Mouse (Mus musculus) left cerebral cortex, postnatal 4 days (tissue): Measurements from ENCODE around the gene Prkcq. TPM values are rescaled to one million over a fixed set of nuclear protein-coding genes. Genes with fewer than 3 reads are reported as not detected.

ENCODE experiments used
- DNase-seq: peaks from one replicate; pipeline ENCODE4 v3.0.0-alpha.2; 2022
- intact Hi-C: fragments of 180-260 bp; cut with DNase I; formaldehyde crosslinking; loops from one replicate; pipeline ENCODE4 v1.15.1; 2025
- total RNA-seq, 2 experiments: library from RNA; stranded (reverse); gene quantifications; 2 replicates each; pipeline ENCODE4 v1.2.3; 2021

Prkcq gene
- total RNA-seq, 2 experiments from 2014 or later, result 6.6 to 7.0 TPM

- intact Hi-C loops, result no loop called here
- no peak for DNase-seq
Measured at GRCm38 (mm10) chr2:11216421-11216820, 44.5 kb downstream of the Prkcq start.

DNA sequence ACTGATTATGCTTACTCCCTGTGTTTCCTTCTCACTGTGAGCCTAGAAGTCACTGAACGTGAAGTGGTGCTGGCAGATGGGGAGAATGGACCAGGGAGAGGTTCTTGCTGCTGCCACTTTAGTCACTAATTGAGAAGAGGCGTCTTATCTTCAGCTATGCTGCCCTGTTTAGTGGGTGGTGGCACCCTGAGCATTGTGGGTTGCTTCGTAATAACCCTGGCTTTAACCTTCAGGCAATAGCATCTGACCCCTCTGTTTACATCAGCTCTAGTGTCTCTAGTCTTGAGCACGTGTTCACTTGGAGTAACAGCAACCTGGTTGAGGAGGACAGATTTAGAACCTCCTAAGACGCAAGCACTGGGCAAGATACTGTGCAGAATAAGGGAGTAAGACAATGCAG lies 44.9 kb downstream of the Prkcq start:
- no peak for DNase-seq
- intact Hi-C loops, result no loop called here

GRCm38 (mm10) chr2:11218122-11218521 lies 46.2 kb downstream of the Prkcq start:
- no peak for DNase-seq
- intact Hi-C loops, result no loop called here

DNA sequence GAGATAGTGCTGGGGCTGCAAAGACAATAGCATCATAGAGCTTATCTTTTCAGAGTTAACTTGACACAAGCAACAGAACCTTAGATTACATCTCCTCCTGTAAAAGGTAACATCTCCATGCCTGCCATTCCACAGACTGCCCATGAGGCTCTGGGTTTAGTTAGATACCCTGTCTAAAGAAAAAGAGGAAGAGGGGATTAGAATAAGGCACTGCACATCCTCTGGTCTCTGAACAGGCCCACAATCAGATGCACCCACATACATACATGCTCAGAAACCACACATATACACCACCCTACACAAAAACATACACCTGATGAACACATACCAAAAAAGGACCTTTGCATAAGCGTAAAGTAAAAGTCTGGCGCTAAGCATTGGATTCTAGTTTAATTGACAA lies 47.4 kb downstream of the Prkcq start:
- no peak for DNase-seq
- intact Hi-C loops, result no loop called here

DNA sequence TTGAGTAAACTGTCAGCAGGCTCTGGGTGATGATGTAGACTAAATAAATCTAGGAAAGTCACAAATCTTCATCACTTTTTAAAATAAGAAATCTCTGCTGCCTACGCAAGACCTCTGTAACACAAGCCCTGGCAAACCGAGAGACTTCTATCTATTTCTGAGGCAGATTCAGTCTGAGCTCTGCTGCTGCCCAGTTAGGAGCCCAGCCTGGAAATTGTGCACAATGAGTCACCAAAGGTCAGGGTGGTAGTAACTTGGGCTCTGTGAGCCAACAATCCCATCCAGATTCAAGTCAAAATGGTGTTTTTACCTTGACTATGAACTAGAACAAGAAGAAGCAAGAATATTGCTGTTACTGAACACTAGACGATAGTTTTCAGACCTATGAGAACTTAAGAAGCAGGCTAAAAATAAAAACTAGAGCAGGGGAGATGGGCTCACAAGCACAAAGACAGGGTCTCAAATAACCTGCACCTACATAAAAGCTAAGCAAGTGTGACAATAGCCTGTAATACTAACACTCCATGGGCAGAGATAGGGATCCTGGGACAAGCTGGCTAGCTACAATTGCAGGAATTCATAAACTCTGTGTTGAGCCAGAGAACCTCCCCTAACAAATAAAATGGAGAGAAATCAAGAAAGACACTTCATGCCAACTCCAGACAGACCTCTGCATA lies 53.0 kb downstream of the Prkcq start:
- DNase-seq, result no peak
- intact Hi-C loops, result no loop called here

GRCm38 (mm10) chr2:11225485-11225876 lies 53.6 kb downstream of the Prkcq start:
- no peak for DNase-seq
- intact Hi-C loops, result no loop called here

DNA sequence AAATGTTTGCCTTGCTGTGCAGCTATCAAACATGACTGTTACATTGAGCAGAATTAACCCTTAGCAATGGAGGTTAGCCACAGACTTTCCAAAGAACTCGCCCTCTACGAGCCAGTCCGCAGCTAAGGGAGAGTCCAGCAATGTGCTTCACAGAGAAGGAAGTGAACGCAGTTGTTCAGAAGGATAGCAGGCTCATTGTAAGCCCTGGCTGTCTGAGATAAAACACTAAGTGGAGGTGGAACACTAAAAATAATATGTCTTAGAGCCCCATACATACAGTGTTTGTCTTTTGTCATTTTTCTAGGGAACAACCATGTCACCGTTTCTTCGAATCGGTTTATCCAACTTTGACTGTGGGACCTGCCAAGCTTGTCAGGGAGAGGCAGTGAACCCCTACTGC lies 54.6 kb downstream of the Prkcq start:
- DNase-seq, result no peak
- intact Hi-C loops, result no loop called here

DNA sequence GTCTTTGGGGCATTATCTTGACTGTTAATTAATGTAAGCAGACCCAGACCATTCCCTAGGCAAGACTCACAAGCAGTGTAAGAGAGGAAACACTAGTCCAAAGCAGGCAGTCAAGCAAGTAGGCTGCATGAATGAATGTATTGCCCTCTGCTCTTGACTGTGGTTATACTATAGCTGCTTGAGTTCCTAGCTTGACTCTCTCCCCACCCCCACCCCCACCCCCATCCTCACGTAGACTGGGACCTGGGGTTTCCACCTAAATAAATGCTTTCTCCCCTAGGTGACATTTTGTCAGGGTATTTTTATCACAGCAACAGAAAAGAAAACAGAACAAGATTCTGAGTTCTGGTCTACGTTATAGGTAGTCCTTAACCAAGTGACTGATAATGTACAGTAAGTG lies 57.2 kb downstream of the Prkcq start:
- no peak for DNase-seq
- intact Hi-C loops, result no loop called here

DNA sequence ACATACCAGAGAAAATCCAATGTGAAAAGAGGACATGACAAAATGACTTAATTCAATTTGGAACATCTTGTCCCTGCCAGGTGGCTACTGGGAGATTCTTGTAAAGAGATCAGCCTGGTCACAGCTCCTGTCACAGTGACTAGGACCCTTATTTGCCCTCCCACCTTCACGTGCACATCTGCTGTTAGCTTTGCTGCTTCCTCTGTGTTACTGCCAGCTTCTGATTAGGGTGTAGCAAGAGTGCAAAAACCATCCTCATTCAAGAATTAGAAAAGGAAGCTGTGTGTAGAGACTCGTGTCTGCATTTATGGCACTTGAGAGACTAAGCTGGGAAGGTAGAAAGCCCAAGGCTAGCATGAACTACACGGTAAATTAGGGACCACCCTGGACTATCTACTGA lies 59.2 kb downstream of the Prkcq start:
- intact Hi-C loops, result no loop called here
- DNase-seq, result no peak

DNA sequence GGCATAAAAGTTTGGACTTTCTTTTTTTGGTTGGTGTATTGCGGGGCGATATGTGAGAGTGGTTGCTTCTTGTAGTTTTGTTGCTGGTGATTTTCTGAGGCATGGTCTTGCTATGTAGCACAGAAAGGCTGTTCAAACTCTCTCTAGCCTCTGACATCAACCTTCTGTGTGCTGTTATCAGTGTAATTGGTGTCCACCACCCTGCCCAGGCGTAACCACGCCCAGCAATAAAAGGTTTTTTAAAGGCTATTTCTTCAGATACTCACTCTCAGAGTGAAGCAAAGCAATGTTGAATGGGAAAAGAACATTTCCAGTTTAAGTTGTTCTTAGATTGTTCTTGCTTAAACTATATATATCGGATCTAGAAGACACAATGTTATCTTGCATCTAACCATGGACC lies 60.1 kb downstream of the Prkcq start:
- intact Hi-C loops, result no loop called here
- DNase-seq, result no peak

- intact Hi-C loops, result no loop called here
- no peak for DNase-seq
Measured at GRCm38 (mm10) chr2:11238254-11238653, 66.3 kb downstream of the Prkcq start.

DNA sequence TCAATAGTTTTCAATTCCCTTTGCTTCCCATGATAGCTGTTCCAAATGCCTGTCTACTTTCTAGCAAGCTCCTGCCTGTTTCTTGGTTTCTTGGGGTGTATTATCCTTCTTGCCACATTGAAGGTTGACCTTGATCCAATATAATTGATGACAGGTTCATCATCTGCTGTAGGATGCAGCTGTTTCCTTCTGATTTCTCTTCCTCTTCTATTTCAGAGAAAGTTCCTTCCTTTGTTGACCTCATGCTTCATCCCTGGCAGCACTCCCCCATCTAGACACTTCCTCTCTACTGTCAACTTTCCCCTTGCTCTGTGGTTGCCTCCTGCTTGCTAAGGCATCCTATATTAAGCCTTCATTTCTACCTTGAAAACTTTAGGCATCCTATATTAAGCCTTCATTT lies 67.6 kb downstream of the Prkcq start:
- intact Hi-C loops, result no loop called here
- DNase-seq, result no peak

- DNase-seq, result no peak
- intact Hi-C loops, result no loop called here
Measured at GRCm38 (mm10) chr2:11245926-11246325, 74.0 kb downstream of the Prkcq start.

- intact Hi-C loops, result no loop called here
Measured at GRCm38 (mm10) chr2:11253945-11254344, 82.0 kb downstream of the Prkcq start.

GRCm38 (mm10) chr2:11254446-11254845 lies 82.5 kb downstream of the Prkcq start:
- intact Hi-C loops, result no loop called here
- DNase-seq, result no peak

More at GRCm38 (mm10) chr2:11253945-11254344, 82.0 kb downstream of the Prkcq start:
- peak; percentile 20 for DNase-seq

DNA sequence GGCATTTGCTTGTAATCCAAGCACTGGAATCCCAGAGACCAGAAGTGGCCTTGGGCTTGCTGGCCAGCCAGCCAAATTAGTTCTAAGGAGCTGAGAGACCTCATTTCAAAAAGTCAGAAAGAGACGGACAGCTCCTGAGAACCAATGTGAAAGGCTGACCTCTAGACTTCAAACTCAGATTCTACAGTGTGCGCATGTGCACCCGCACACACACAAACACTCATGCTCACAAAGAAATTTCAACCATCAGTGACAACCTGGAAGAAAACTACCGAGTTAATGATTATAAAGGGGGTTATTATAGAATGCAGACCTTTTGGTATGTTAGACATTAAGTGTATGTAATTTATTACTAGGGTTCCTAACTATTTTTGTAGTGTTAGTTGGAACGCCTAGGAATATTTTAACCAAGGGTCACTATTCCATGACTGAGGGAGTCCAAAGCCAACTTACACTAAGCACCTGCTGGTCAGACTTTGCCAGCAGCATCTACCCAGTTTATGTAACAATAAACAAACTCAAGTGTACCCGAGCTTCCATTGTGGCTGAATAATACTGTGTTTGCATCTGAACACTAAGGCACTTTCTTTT lies 85.4 kb downstream of the Prkcq start:
- intact Hi-C loops, result no loop called here
- DNase-seq, result no peak

DNA sequence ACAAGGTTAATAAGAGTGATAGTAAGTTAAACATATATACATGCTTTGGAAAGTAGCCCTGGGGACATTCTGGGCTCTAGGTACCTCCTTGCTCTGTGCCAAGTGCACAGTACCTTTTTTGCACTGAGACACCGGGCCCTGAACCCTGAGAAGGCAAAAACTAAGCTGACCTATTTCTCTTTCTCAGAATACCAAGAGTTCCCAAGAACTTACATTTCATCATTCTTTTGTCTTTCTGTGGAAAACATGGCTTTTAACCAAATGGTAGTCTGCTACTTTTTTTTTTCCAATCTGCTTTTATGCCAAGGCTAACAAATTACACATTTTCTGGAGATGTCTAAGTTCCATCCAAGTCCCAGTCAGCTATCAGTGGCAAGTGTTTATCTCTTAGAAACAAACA lies 86.3 kb downstream of the Prkcq start:
- no peak for DNase-seq
- intact Hi-C loops, result no loop called here

GRCm38 (mm10) chr2:11259361-11259760 lies 87.5 kb downstream of the Prkcq start:
- intact Hi-C loops, result no loop called here
- DNase-seq, result no peak

DNA sequence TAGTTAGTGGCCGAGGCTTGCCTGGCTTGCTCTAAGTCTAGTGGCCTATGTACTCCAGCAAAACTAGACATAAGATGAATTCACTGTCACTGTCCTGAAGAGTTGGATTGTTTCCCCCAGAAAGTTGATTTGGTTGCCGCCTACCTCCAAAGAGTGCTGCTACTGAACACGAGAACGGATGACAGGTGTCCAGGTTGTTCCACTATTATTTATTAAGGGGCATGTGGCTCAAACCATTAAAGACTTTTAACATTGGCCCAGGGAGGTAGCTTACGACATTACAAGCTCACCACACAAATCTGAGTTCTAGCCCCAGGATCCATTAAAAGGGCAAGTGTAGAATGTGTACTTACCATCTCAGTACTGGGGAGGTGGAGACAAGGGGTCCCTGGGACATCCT lies 92.9 kb downstream of the Prkcq start:
- DNase-seq, result no peak
- intact Hi-C loops, result no loop called here

DNA sequence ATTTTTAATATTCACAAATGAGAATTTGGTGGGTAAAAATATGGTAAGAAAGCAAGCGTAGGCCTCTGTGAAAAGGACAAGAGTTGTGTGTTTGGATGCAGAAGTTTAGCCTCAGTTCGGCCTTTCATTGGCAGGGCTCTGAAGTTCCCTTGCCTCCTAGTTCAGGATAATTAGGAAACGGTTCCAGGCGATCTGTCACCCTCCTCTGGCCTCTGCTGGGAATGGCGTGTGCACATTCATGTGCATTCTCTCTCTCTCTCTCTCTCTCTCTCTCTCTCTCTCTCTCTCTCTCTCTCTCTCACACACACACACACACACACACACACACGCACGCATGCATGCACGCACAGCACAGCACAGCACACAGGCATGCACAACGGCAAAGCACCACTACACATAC lies 93.5 kb downstream of the Prkcq start:
- DNase-seq, result no peak
- intact Hi-C loops, result no loop called here

DNA sequence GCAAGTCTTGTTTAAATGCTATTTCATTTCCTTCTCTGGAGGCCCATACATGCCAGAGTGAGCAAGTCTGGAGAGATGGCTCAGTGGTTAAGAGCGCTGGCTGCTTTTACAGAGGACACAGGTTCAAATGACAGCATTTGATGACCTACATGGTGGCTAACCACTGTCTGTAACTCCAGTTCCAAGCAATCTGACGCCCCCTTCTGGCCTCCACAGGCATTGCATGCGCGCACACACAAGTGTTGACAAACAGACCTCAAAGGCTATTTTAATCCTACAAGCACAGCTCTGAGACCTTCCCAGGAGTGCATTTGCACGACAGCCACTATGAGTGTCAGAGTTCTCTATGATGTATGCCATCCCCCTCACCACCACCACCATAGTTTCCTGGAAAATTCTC lies 94.4 kb downstream of the Prkcq start:
- peak; percentile 9 for DNase-seq
- intact Hi-C loops, result no loop called here

DNA sequence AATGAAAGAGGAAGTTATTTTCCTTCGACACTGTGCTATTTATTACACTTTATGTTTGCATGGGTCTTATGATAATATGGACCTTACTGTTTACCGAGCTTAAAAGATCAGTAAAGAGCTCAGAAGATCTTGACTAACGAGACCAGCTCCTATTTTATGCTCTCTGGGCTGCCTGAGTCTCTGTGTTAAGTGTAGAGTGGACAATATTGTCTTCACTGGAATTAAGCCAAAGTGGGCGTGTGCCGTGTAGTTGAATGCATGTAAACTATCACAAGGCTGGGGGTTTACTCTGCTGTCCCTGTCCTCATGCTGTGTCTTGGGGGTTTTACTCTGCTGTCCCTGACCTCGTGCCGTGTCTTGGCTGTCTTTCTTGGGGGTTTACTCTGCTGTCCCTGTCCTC lies 107.1 kb downstream of the Prkcq start:
- intact Hi-C loops, result no loop called here
- peak; percentile 12 for DNase-seq

GRCm38 (mm10) chr2:11280247-11280646 lies 108.3 kb downstream of the Prkcq start:
- intact Hi-C loops, result loop anchor here (10.0 kb wide), 1 partner anchor 165 kb away; no protein-coding TSS in a partner anchor
- DNase-seq, result no peak
